Mouse (Mus musculus) midbrain, postnatal 0 days (tissue): Measurements from ENCODE around the gene Bcl3. TPM values are rescaled to one million over a fixed set of nuclear protein-coding genes. Genes with fewer than 3 reads are reported as not detected.

Experiments
- ATAC-seq: fragments of 200-750 bp; cut with Nextera tagmentation; 2 replicates; pipeline ENCODE4 v1.8.0; 2017; ENCODE audit warnings: moderate number of reproducible peaks, mild to moderate bottlenecking, moderate TSS enrichment, moderate library complexity; ENCODE audit not compliant: low FRiP score
- DNase-seq: peaks from one replicate; pipeline ENCODE4 v3.0.0-alpha.2; 2015; ENCODE audit warnings: low spot score
- H3K27ac ChIP-seq: fragments of 300-500 bp; sonication (generic); 2 replicates; pipeline ENCODE4 v1.5.1; 2014; ENCODE audit warnings: low read depth, mild to moderate bottlenecking, low read length, mixed read lengths
- H3K27me3 ChIP-seq: fragments of 300-500 bp; sonication (generic); 2 replicates; pipeline ENCODE4 v1.6.1; 2014; ENCODE audit warnings: low read length, control low read depth, mixed read lengths; ENCODE audit not compliant: insufficient read depth
- H3K36me3 ChIP-seq: fragments of 300-500 bp; sonication (generic); 2 replicates; pipeline ENCODE4 v1.6.1; 2014; ENCODE audit warnings: low read length, control low read depth, mixed read lengths; ENCODE audit not compliant: insufficient read depth
- H3K4me1 ChIP-seq: fragments of 300-500 bp; sonication (generic); 2 replicates; pipeline ENCODE4 v1.6.1; 2014; ENCODE audit warnings: mild to moderate bottlenecking, control low read depth, antibody characterized with exemption, low read length, mixed read lengths; ENCODE audit not compliant: insufficient read depth
- H3K4me2 ChIP-seq: fragments of 300-500 bp; sonication (generic); 2 replicates; pipeline ENCODE4 v1.6.1; 2014; ENCODE audit warnings: low read depth, mild to moderate bottlenecking, low read length, mixed read lengths; ENCODE audit not compliant: poor library complexity, severe bottlenecking
- H3K4me3 ChIP-seq: fragments of 300-500 bp; sonication (generic); 2 replicates; pipeline ENCODE4 v1.5.1; 2014; ENCODE audit warnings: low read depth, mild to moderate bottlenecking, low read length, moderate library complexity
- H3K9ac ChIP-seq: fragments of 300-500 bp; sonication (generic); replicated peaks from 2 replicates; pipeline ENCODE4 v1.6.1; 2014; ENCODE audit warnings: mild to moderate bottlenecking, low read length, moderate library complexity, mixed read lengths; ENCODE audit not compliant: poor library complexity, severe bottlenecking
- H3K9me3 ChIP-seq: fragments of 300-500 bp; sonication (generic); 2 replicates; pipeline ENCODE4 v1.6.1; 2016; ENCODE audit warnings: low read length, control low read depth
- CTCF ChIP-seq: IDR thresholded peaks from 2 replicates; pipeline ENCODE4 v1.5.1; 2016; ENCODE audit warnings: antibody characterized with exemption, mild to moderate bottlenecking
- WGBS: fragments of 180-500 bp; shearing (Covaris S2); extraction: QIAGEN DNeasy Blood & Tissue Kit; methylation state at CpG from one replicate; pipeline ENCODE4 v1.1.7; 2014; 5-methylcytosine and 5-hydroxymethylcytosine counted together
- polyA plus RNA-seq: library from polyadenylated mRNA; unstranded; fragments of >200 nt; fragmentation: Nextera tagmentation; extraction: Ambion mirVana; gene quantifications from 2 replicates; pipeline ENCODE4 v1.2.1, GENCODE M21; 2015
- total RNA-seq: library from RNA; depleted of rRNA; stranded (reverse); fragments of >200 nt; gene quantifications from 2 replicates; pipeline ENCODE4 v1.2.3, GENCODE M21; 2014

The Bcl3 gene
- total and polyA plus RNA-seq, 2 experiments from 2014 or later, result 0.55 to 0.93 TPM

GRCm38 (mm10) chr7:19830682-19831156 lies 8.1 kb upstream of the Bcl3 start:
- H3K9ac ChIP-seq, result no peak overlapping the region
- H3K4me1 ChIP-seq, result no peaks in the 10 kb centered on the region
- H3K9me3 ChIP-seq, result no peaks in the 10 kb centered on the region
- H3K27ac ChIP-seq, result no peak overlapping the region
- no peaks in the 10 kb centered on the region for H3K27me3 ChIP-seq
- ATAC-seq (no peak), DNase-seq (no peak)
- no peak for TF ChIP-seq CTCF
- WGBS, result 37% methylated on average over 13 of the region's 13 CpGs
- no peaks in the 10 kb centered on the region for H3K36me3 ChIP-seq
- no peak overlapping the region for H3K4me2 ChIP-seq
- no peak overlapping the region for H3K4me3 ChIP-seq

DNA sequence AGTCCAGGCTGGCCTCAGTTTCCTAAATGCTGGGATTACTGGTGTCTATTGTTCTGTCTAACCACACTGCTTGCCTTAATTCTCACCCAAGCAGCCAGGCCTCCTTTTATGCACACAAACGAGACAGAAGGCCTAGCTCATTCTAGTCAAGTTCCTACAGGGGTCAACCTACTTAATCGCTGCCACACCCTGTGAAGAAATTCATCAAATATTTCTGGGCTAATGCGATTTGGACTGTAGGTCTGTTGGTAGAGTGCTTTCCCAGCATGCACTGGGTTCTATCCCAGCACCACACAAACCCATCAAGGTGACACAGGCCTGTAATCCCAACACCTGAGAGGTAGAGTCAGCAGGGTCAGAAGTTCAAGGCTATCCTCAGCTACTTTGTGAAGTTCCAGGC lies 7.1 kb upstream of the Bcl3 start:
- 81% methylated on average over 3 of the region's 3 CpGs for WGBS
- no peak overlapping the region for H3K9ac ChIP-seq
- no peak for TF ChIP-seq CTCF
- H3K27me3 ChIP-seq, result no peaks in the 10 kb centered on the region
- no peaks in the 10 kb centered on the region for H3K9me3 ChIP-seq
- no peaks in the 10 kb centered on the region for H3K4me1 ChIP-seq
- no peak overlapping the region for H3K4me3 ChIP-seq
- no peak overlapping the region for H3K27ac ChIP-seq
- no peaks in the 10 kb centered on the region for H3K36me3 ChIP-seq
- H3K4me2 ChIP-seq, result no peak overlapping the region
- ATAC-seq (no peak), DNase-seq (no peak)

GRCm38 (mm10) chr7:19826756-19827155 lies 4.2 kb upstream of the Bcl3 start:
- Histone ChIP-seq H3K27me3 (peaks cover 20% of the 10 kb centered on the region), H3K36me3 (no peaks in the 10 kb centered on the region), H3K27ac (no peak overlapping the region), H3K4me2 (no peak overlapping the region), H3K9me3 (no peaks in the 10 kb centered on the region), H3K4me3 (no peak overlapping the region), H3K9ac (no peak overlapping the region), H3K4me1 (no peaks in the 10 kb centered on the region)
- ATAC-seq (no peak), DNase-seq (no peak)
- WGBS, result 39% methylated on average over 6 of the region's 6 CpGs
- no peak for TF ChIP-seq CTCF

DNA sequence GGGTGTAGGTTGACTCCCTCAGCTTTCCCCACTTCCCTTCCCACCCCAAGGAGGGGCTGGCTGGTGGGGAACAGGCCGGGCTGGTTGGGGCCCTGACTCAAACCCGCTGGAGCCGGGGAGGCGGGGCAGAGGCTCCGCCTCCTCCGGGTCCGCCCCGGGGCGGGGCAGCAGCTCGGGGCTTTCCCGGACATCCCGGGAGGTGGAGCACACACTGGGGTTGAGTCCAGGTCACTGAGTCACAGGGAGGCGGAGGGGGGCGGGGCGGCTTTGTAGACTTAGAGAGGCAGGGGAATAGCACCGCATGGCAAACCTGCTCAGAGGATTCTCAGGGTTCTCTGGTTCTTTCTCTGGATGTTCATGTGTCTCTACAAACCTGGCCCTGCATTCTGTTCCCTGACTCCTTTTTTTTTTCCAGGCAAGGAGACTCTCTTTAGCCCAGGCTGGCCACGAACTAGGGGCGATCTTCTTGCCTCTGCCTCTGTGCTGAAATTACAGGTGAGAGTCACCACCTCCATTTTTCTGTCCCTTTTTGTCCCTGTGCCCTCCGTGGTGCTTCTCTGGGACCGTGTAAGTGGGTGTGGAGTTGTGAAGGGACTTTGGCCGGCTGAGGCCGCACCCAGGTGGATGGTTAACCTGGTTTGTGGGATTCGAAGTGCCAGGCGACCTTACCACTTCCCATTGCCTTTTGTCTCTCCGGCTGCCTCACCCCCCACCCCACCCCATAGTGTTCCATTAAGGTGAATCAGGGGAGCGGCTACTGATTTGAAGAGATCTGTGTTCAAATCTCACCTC lies 1.8 kb upstream of the Bcl3 start:
- ATAC-seq, result no peak
- H3K36me3 ChIP-seq, result no peaks in the 10 kb centered on the region
- no peaks in the 10 kb centered on the region for H3K4me1 ChIP-seq
- H3K4me3 ChIP-seq, result no peak overlapping the region
- DNase-seq, result no peak
- H3K9me3 ChIP-seq, result no peaks in the 10 kb centered on the region
- H3K4me2 ChIP-seq, result 0 out of 2 replicates have a peak overlapping the region, but pooled peaks have one; percentile 12
- WGBS, result 29% methylated on average over 24 of the region's 26 CpGs
- H3K27ac ChIP-seq, result no peak overlapping the region
- TF ChIP-seq CTCF, result no peak
- H3K9ac ChIP-seq, result no peak overlapping the region
- H3K27me3 ChIP-seq, result peaks cover 26% of the 10 kb centered on the region

DNA sequence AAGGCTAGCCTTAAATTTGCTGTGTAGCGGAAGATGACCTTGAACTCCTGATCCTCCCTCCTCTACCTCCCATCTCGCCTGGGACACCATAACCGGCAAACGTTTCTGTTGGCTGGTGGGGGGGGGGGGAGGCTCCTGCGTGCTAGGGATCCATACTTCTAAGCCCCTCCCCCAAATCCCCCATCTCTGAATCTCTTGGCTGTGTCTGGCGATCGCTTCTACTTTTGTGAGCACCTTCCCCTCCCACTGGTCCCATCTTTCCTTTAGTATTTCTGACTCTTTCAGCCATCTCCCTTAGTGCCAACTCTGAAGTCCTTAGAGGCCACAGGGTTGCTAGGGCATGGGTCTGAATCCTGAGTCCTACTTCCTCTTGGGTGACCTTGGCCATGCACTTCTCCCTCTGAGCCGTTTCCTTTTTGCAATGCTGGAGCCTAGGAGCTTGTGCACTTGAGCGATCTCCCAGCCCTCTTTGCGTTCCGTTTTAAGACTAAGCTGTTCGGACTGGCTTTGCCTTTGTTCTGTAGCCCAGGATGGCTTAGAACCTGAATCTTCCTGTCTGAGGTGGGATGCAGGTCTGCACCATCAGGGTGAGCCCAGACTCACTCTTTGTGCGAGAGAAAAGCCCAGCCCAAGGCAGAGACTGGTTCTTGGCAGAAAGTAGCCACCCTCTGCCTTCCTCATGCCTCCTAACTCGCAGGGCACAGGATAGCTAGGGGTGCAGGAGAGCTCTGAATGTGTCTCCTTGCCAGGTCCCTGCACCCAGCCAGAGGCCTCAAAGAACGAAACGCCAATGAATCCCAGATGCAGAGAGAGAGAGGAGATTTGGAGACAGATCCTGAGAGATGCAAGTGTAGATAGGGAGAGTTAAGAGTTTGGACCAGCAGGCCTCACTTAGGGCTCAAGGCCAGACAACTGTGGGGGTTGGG lies 949 bp upstream of the Bcl3 start:
- no peak for TF ChIP-seq CTCF
- no peak overlapping the region for H3K4me3 ChIP-seq

More for the DNA sequence above, 949 bp upstream of the Bcl3 start:
- H3K27me3 ChIP-seq, result peaks cover 26% of the 10 kb centered on the region
- H3K4me2 ChIP-seq, result 0 out of 2 replicates have a peak overlapping the region, but pooled peaks have one; percentile 12
- 23% methylated on average over 16 of the region's 16 CpGs for WGBS
- no peak for ATAC-seq
- DNase-seq, result no peak
- H3K27ac ChIP-seq, result no peak overlapping the region
- no peaks in the 10 kb centered on the region for H3K4me1 ChIP-seq
- H3K36me3 ChIP-seq, result no peaks in the 10 kb centered on the region
- no peak overlapping the region for H3K9ac ChIP-seq
- no peaks in the 10 kb centered on the region for H3K9me3 ChIP-seq
